Comparison of ENCODE assay signal across 8 mouse cellular contexts in genomic region chr19:41482909-41483444, GRCm38 (mm10). TPM values are rescaled to one million over a fixed set of nuclear protein-coding genes. Genes with fewer than 3 reads are reported as not detected.
DNase-seq lines count a peak whose midpoint lies in the region; ATAC-seq lines count a peak whose summit lies in the region.

No protein-coding gene starts in this region.

- H3K4me2 ChIP-seq in hindbrain, embryonic 14.5 days (replicated peaks) = peak overlapping the region; percentile 65

- peak overlapping the region; percentile 99 for H3K4me3 ChIP-seq in hindbrain, embryonic 14.5 days (replicated peaks; ENCODE audit: low read length)

- peak overlapping the region; percentile 94 for H3K9ac ChIP-seq in hindbrain, embryonic 14.5 days

- no peaks in the 10 kb centered on the region for H3K9me3 ChIP-seq in hindbrain, embryonic 14.5 days (ENCODE audit: control insufficient read depth, low read length)

- peak; percentile 66 for DNase-seq in R1 (ENCODE audit: low read depth, low spot score)
- DNase-seq in cerebellum, postnatal 10 days = peak; percentile 85 to 89
- peak; percentile 53 to 60 for DNase-seq in frontal cortex, postnatal 14 days (ENCODE audit: low spot score in 2 of 2)
- peak; percentile 79 for DNase-seq in hindbrain, embryonic 14.5 days (ENCODE audit: low spot score)
- peak; percentile 55 to 63 for DNase-seq in layer of hippocampus, postnatal 36 days
- peak; percentile 69 for DNase-seq in lung, postnatal 25 days (ENCODE audit: low spot score)
- DNase-seq in retina, postnatal 7 days (ENCODE audit: low read depth, low spot score) = peak; percentile 78
- DNase-seq in urinary bladder, postnatal 25 days (ENCODE audit: low spot score) = peak; percentile 60

- peaks cover 37% of the 10 kb centered on the region for H3K4me1 ChIP-seq in hindbrain, embryonic 14.5 days (replicated peaks; ENCODE audit: control insufficient read depth, insufficient read depth, low read length)

- ATAC-seq in hindbrain, embryonic 14.5 days (ENCODE audit: low FRiP score) = peak; percentile 78

- H3K27me3 ChIP-seq in hindbrain, embryonic 14.5 days (ENCODE audit: control insufficient read depth, insufficient read depth, low read length) = no peaks in the 10 kb centered on the region

- WGBS in hindbrain, embryonic 14.5 days = under 1% methylated on average over 48 of the region's 91 CpGs

- H3K27ac ChIP-seq in hindbrain, embryonic 14.5 days = peak overlapping the region; percentile 99

- no peaks in the 10 kb centered on the region for H3K36me3 ChIP-seq in hindbrain, embryonic 14.5 days (replicated peaks; ENCODE audit: control insufficient read depth, insufficient read depth)

RNA-seq across cellular contexts. Expression of gene Lcor, which starts 0.5 kb away (rescaled TPM):
- 16.0 and 17.8 TPM in 2 replicates for polyA plus RNA-seq in hindbrain, embryonic 14.5 days (2014; fragmentation: Nextera tagmentation; extraction: Ambion mirVana)
- total RNA-seq in layer of hippocampus, postnatal 36 days (2021) = 10 to 100 TPM; 19.0 to 21.4 TPM

Comparison
In these comparisons a context has a peak if more than half of its experiments do, and no peak if none do; other contexts are left out.
1. Peak in every context shown above with its lines: DNase-seq, ATAC-seq, H3K4me3 ChIP-seq and H3K27ac ChIP-seq.